Mouse (Mus musculus) heart, adult 2 months (tissue): ENCODE measurements around the gene Cdh4. TPM values are rescaled to one million over a fixed set of nuclear protein-coding genes. Genes with fewer than 3 reads are reported as not detected.

Experiments
- DNase-seq, 2 experiments: peaks; one replicate each; pipeline ENCODE4 v3.0.0; 2021
- H3K27ac ChIP-seq: fragments of 200-600 bp; 2 replicates; pipeline ENCODE4 v1.8.1; 2022
- H3K27me3 ChIP-seq: fragments of 200-500 bp; 2 replicates; pipeline ENCODE4 v1.6.1; 2012; ENCODE audit warnings: mild to moderate bottlenecking, low read length, inconsistent platforms, mixed read lengths; ENCODE audit not compliant: control insufficient read depth, insufficient read depth
- H3K36me3 ChIP-seq: fragments of 200-500 bp; 2 replicates; pipeline ENCODE4 v1.6.1; 2012; ENCODE audit warnings: low read length, inconsistent platforms; ENCODE audit not compliant: control insufficient read depth, insufficient read depth
- H3K4me1 ChIP-seq: fragments of 200-500 bp; 2 replicates; pipeline ENCODE4 v1.6.1; 2011; ENCODE audit warnings: low read length; ENCODE audit not compliant: control insufficient read depth, insufficient read depth
- H3K4me3 ChIP-seq: fragments of 200-600 bp; 2 replicates; pipeline ENCODE4 v1.8.1; 2022
- H3K79me2 ChIP-seq: fragments of 200-500 bp; replicated peaks from 2 replicates; pipeline ENCODE4 v1.6.1; 2012; ENCODE audit warnings: mild to moderate bottlenecking, inconsistent platforms, low read length, moderate library complexity, mixed read lengths; ENCODE audit not compliant: control insufficient read depth, insufficient read depth
- H3K9ac ChIP-seq: fragments of 200-500 bp; 2 replicates; pipeline ENCODE4 v1.6.1; 2012; ENCODE audit warnings: low read depth, mild to moderate bottlenecking, control low read depth, inconsistent platforms, low read length, mixed read lengths
- CTCF ChIP-seq: fragments of 200-600 bp; IDR thresholded peaks from 2 replicates; pipeline ENCODE4 v1.8.1; 2022; ENCODE audit warnings: antibody characterized with exemption, mild to moderate bottlenecking, moderate library complexity
- EP300 ChIP-seq: fragments of 200-500 bp; IDR thresholded peaks from 2 replicates; pipeline ENCODE4 v1.6.1; 2011; ENCODE audit warnings: low read depth, low read length, control low read depth; ENCODE audit not compliant: insufficient read depth
- POLR2A ChIP-seq: fragments of 200-500 bp; IDR thresholded peaks from 2 replicates; pipeline ENCODE4 v1.6.1; 2011; ENCODE audit warnings: mild to moderate bottlenecking, low read depth, low read length, control low read depth; ENCODE audit not compliant: insufficient read depth
- WGBS: fragments of 180-500 bp; shearing (Covaris S2); methylation state at CpG from one replicate; pipeline ENCODE4 v1.1.7; 2018; 5-methylcytosine and 5-hydroxymethylcytosine counted together
- intact Hi-C: fragments of 180-260 bp; cut with DNase I; formaldehyde crosslinking; loops from one replicate; pipeline ENCODE4 v1.15.1; 2025
- polyA plus RNA-seq: library from polyadenylated mRNA; depleted of rRNA; stranded (reverse); fragments of >200 nt; gene quantifications from 2 replicates; pipeline ENCODE4 v1.2.3, GENCODE M21; 2012
- total RNA-seq, 2 experiments: library from RNA; stranded (reverse); gene quantifications; 2 replicates each; pipeline ENCODE4 v1.2.3; 2021

Gene Cdh4
- total and polyA plus RNA-seq, 3 experiments: 0.90 to 1.2 (median 0.93) TPM

- Histone ChIP-seq H3K27ac (0 out of 2 replicates have a peak overlapping the region, but pooled peaks have one; percentile 2), H3K9ac (no peak overlapping the region), H3K27me3 (peaks cover 9% of the 10 kb centered on the region), H3K36me3 (no peaks in the 10 kb centered on the region), H3K4me3 (peak overlapping the region; percentile 60), H3K4me1 (no peaks in the 10 kb centered on the region), H3K79me2 (no peaks in the 10 kb centered on the region)
- intact Hi-C loops: no loop called here
- TF ChIP-seq POLR2A (no peak), CTCF (no peak), EP300 (no peak)
- DNase-seq: peak; percentile 10 to 21
- WGBS: 17% methylated on average over 8 of the region's 8 CpGs
Measured at GRCm38 (mm10) chr2:179441717-179442116, 514 bp upstream of the Cdh4 start.

- under 1% methylated on average over 95 of the region's 95 CpGs for WGBS
- no peak for TF ChIP-seq EP300
- TF ChIP-seq POLR2A: no peak
- TF ChIP-seq CTCF: peak; percentile 39
- Histone ChIP-seq H3K79me2 (no peaks in the 10 kb centered on the region), H3K27me3 (peaks cover 9% of the 10 kb centered on the region), H3K9ac (peak overlapping the region; percentile 60), H3K4me1 (no peaks in the 10 kb centered on the region), H3K4me3 (peak overlapping the region; percentile 60), H3K27ac (no peak overlapping the region), H3K36me3 (no peaks in the 10 kb centered on the region)
- intact Hi-C loops: no loop called here
- DNase-seq: peak; percentile 54 to 61
Measured at GRCm38 (mm10) chr2:179442541-179443225, 452 bp downstream of the Cdh4 start.

- DNase-seq: peak; percentile 26 to 49
- H3K4me1 ChIP-seq: no peaks in the 10 kb centered on the region
- TF ChIP-seq POLR2A (no peak), EP300 (no peak), CTCF (no peak)
- intact Hi-C loops: no loop called here
- WGBS: 1% methylated on average over 51 of the region's 51 CpGs
- H3K27me3 ChIP-seq: peaks cover 9% of the 10 kb centered on the region
- H3K79me2 ChIP-seq: no peaks in the 10 kb centered on the region
- H3K4me3 ChIP-seq: peak overlapping the region; percentile 60
- H3K36me3 ChIP-seq: no peaks in the 10 kb centered on the region
- peak overlapping the region; percentile 60 for H3K9ac ChIP-seq
- no peak overlapping the region for H3K27ac ChIP-seq
Measured at GRCm38 (mm10) chr2:179443226-179443815, 1.1 kb downstream of the Cdh4 start.

GRCm38 (mm10) chr2:179443959-179444358 is 1.7 kb downstream of the Cdh4 start:
- Histone ChIP-seq H3K36me3 (no peaks in the 10 kb centered on the region), H3K79me2 (no peaks in the 10 kb centered on the region), H3K4me1 (no peaks in the 10 kb centered on the region), H3K4me3 (no peak overlapping the region), H3K27me3 (peaks cover 9% of the 10 kb centered on the region), H3K27ac (no peak overlapping the region), H3K9ac (no peak overlapping the region)
- TF ChIP-seq CTCF (no peak), POLR2A (no peak), EP300 (no peak)
- intact Hi-C loops: no loop called here
- no peak for DNase-seq
- 37% methylated on average over 9 of the region's 11 CpGs for WGBS

- no peak for DNase-seq
- TF ChIP-seq POLR2A (no peak), EP300 (no peak), CTCF (no peak)
- no peak overlapping the region for H3K4me3 ChIP-seq
- H3K27ac ChIP-seq: no peak overlapping the region
- H3K9ac ChIP-seq: no peak overlapping the region
- intact Hi-C loops: no loop called here
- no peaks in the 10 kb centered on the region for H3K79me2 ChIP-seq
- 92% methylated on average over 4 of the region's 4 CpGs for WGBS
- H3K36me3 ChIP-seq: no peaks in the 10 kb centered on the region
- H3K4me1 ChIP-seq: no peaks in the 10 kb centered on the region
- H3K27me3 ChIP-seq: peaks cover 5% of the 10 kb centered on the region
Measured at GRCm38 (mm10) chr2:179448256-179448655, 6.0 kb downstream of the Cdh4 start.

GRCm38 (mm10) chr2:179449018-179449417 is 6.8 kb downstream of the Cdh4 start:
- Histone ChIP-seq H3K4me1 (no peaks in the 10 kb centered on the region), H3K9ac (no peak overlapping the region), H3K27ac (no peak overlapping the region), H3K79me2 (no peaks in the 10 kb centered on the region), H3K36me3 (no peaks in the 10 kb centered on the region), H3K27me3 (peaks cover 2% of the 10 kb centered on the region), H3K4me3 (no peak overlapping the region)
- DNase-seq: no peak
- TF ChIP-seq CTCF: peak; percentile 31
- TF ChIP-seq EP300: no peak
- no peak for TF ChIP-seq POLR2A
- intact Hi-C loops: no loop called here
- 97% methylated on average over 1 of the region's 1 CpGs for WGBS
